Mouse (Mus musculus): ENCODE data around the gene Spdye4a. TPM values are rescaled to one million over a fixed set of nuclear protein-coding genes. Genes with fewer than 3 reads are reported as not detected.

Gene Spdye4a
- total and polyA plus RNA-seq, 3 experiments: not detected

GRCm38 (mm10) chr5:143255802-143256201 lies 29.1 kb upstream of the Spdye4a start:
- TF ChIP-seq GATA1 (IDR thresholded peaks at IDR 0.05; ENCODE audit: borderline replicate concordance, low read length) (no peak), POLR2AphosphoS5 (IDR thresholded peaks at IDR 0.05; ENCODE audit: insufficient replicate concordance, low read depth, low read length) (no peak), TAL1 (conservative IDR thresholded peaks at IDR 0.05; ENCODE audit: low read depth, low read length) (no peak), CTCF (IDR thresholded peaks at IDR 0.05; ENCODE audit: low read depth, low read length) (no peak), GATA2 (IDR thresholded peaks at IDR 0.05; ENCODE audit: borderline replicate concordance, low read depth, low read length) (no peak)
- peaks cover 3% of the 10 kb centered on the region; the same call in 1 of the 2 replicates for H3K4me1 ChIP-seq (ENCODE audit: insufficient read depth, low read depth, low read length)
- ATAC-seq (ENCODE audit: extremely low read depth, insufficient number of reproducible peaks, low FRiP score, poor library complexity, severe bottlenecking) (no peak), DNase-seq (ENCODE audit: low spot score) (no peak)
- H3K36me3 ChIP-seq (replicated peaks): peaks cover 98% of the 10 kb centered on the region
- H3K27me3 ChIP-seq (ENCODE audit: insufficient read depth, low read length): peaks cover 14% of the 10 kb centered on the region; the same call in 1 of the 2 replicates
- H3K4me3 ChIP-seq (ENCODE audit: low read depth, low read length): no peak overlapping the region
- peaks cover 49% of the 10 kb centered on the region for H3K9me3 ChIP-seq (replicated peaks)

- no peak for DNase-seq (ENCODE audit: low spot score)
- Histone ChIP-seq H3K36me3 (replicated peaks) (peaks cover 94% of the 10 kb centered on the region), H3K9me3 (replicated peaks) (peaks cover 49% of the 10 kb centered on the region), H3K27me3 (ENCODE audit: insufficient read depth, low read length) (peaks cover 14% of the 10 kb centered on the region; the same call in 1 of the 2 replicates), H3K4me3 (ENCODE audit: low read depth, low read length) (peak overlapping the region; percentile 52; the same call in 1 of the 2 replicates), H3K4me1 (ENCODE audit: insufficient read depth, low read depth, low read length) (peaks cover 3% of the 10 kb centered on the region; the same call in 1 of the 2 replicates)
- no peak for TF ChIP-seq GATA2 (IDR thresholded peaks at IDR 0.05; ENCODE audit: borderline replicate concordance, low read depth, low read length)
- no peak for TF ChIP-seq TAL1 (conservative IDR thresholded peaks at IDR 0.05; ENCODE audit: low read depth, low read length)
- TF ChIP-seq GATA1 (IDR thresholded peaks at IDR 0.05; ENCODE audit: borderline replicate concordance, low read length): no peak
- TF ChIP-seq POLR2AphosphoS5 (IDR thresholded peaks at IDR 0.05; ENCODE audit: insufficient replicate concordance, low read depth, low read length): no peak
- no peak for TF ChIP-seq CTCF (IDR thresholded peaks at IDR 0.05; ENCODE audit: low read depth, low read length)
- ATAC-seq (ENCODE audit: extremely low read depth, insufficient number of reproducible peaks, low FRiP score, poor library complexity, severe bottlenecking): no peak
Measured at GRCm38 (mm10) chr5:143255131-143255519, 28.4 kb upstream of the Spdye4a start.

GRCm38 (mm10) chr5:143254487-143255130 lies 27.9 kb upstream of the Spdye4a start:
- Histone ChIP-seq H3K9me3 (replicated peaks) (peaks cover 49% of the 10 kb centered on the region), H3K4me1 (ENCODE audit: insufficient read depth, low read depth, low read length) (peaks cover 3% of the 10 kb centered on the region; the same call in 1 of the 2 replicates), H3K4me3 (ENCODE audit: low read depth, low read length) (peak overlapping the region; percentile 52; the same call in 1 of the 2 replicates), H3K36me3 (replicated peaks) (peaks cover 93% of the 10 kb centered on the region), H3K27me3 (ENCODE audit: insufficient read depth, low read length) (peaks cover 14% of the 10 kb centered on the region; the same call in 1 of the 2 replicates)
- no peak for ATAC-seq (ENCODE audit: extremely low read depth, insufficient number of reproducible peaks, low FRiP score, poor library complexity, severe bottlenecking)
- no peak for TF ChIP-seq TAL1 (conservative IDR thresholded peaks at IDR 0.05; ENCODE audit: low read depth, low read length)
- TF ChIP-seq POLR2AphosphoS5 (IDR thresholded peaks at IDR 0.05; ENCODE audit: insufficient replicate concordance, low read depth, low read length): no peak
- TF ChIP-seq GATA1 (IDR thresholded peaks at IDR 0.05; ENCODE audit: borderline replicate concordance, low read length): no peak
- TF ChIP-seq GATA2 (IDR thresholded peaks at IDR 0.05; ENCODE audit: borderline replicate concordance, low read depth, low read length): no peak
- no peak for TF ChIP-seq CTCF (IDR thresholded peaks at IDR 0.05; ENCODE audit: low read depth, low read length)
- DNase-seq (ENCODE audit: low spot score): no peak

- peaks cover 93% of the 10 kb centered on the region for H3K36me3 ChIP-seq (replicated peaks)
- DNase-seq (ENCODE audit: low spot score): no peak
- peaks cover 14% of the 10 kb centered on the region; the same call in 1 of the 2 replicates for H3K27me3 ChIP-seq (ENCODE audit: insufficient read depth, low read length)
- peaks cover 2% of the 10 kb centered on the region; the same call in 1 of the 2 replicates for H3K4me1 ChIP-seq (ENCODE audit: insufficient read depth, low read depth, low read length)
- no peak for ATAC-seq (ENCODE audit: extremely low read depth, insufficient number of reproducible peaks, low FRiP score, poor library complexity, severe bottlenecking)
- TF ChIP-seq TAL1 (conservative IDR thresholded peaks at IDR 0.05; ENCODE audit: low read depth, low read length) (no peak), GATA2 (IDR thresholded peaks at IDR 0.05; ENCODE audit: borderline replicate concordance, low read depth, low read length) (no peak), CTCF (IDR thresholded peaks at IDR 0.05; ENCODE audit: low read depth, low read length) (no peak), GATA1 (IDR thresholded peaks at IDR 0.05; ENCODE audit: borderline replicate concordance, low read length) (no peak), POLR2AphosphoS5 (IDR thresholded peaks at IDR 0.05; ENCODE audit: insufficient replicate concordance, low read depth, low read length) (no peak)
- peaks cover 49% of the 10 kb centered on the region for H3K9me3 ChIP-seq (replicated peaks)
- H3K4me3 ChIP-seq (ENCODE audit: low read depth, low read length): peak overlapping the region; percentile 52; the same call in 1 of the 2 replicates
Measured at GRCm38 (mm10) chr5:143253881-143254486, 27.3 kb upstream of the Spdye4a start.

- peaks cover 49% of the 10 kb centered on the region for H3K9me3 ChIP-seq (replicated peaks)
- TF ChIP-seq TAL1 (conservative IDR thresholded peaks at IDR 0.05; ENCODE audit: low read depth, low read length) (no peak), POLR2AphosphoS5 (IDR thresholded peaks at IDR 0.05; ENCODE audit: insufficient replicate concordance, low read depth, low read length) (no peak), CTCF (IDR thresholded peaks at IDR 0.05; ENCODE audit: low read depth, low read length) (no peak), GATA1 (IDR thresholded peaks at IDR 0.05; ENCODE audit: borderline replicate concordance, low read length) (no peak), GATA2 (IDR thresholded peaks at IDR 0.05; ENCODE audit: borderline replicate concordance, low read depth, low read length) (no peak)
- ATAC-seq (ENCODE audit: extremely low read depth, insufficient number of reproducible peaks, low FRiP score, poor library complexity, severe bottlenecking) (no peak), DNase-seq (ENCODE audit: low spot score) (no peak)
- H3K36me3 ChIP-seq (replicated peaks): peaks cover 93% of the 10 kb centered on the region
- H3K4me3 ChIP-seq (ENCODE audit: low read depth, low read length): peak overlapping the region; percentile 52; the same call in 1 of the 2 replicates
- no peaks in the 10 kb centered on the region for H3K4me1 ChIP-seq (ENCODE audit: insufficient read depth, low read depth, low read length)
- peaks cover 14% of the 10 kb centered on the region; the same call in 1 of the 2 replicates for H3K27me3 ChIP-seq (ENCODE audit: insufficient read depth, low read length)
Measured at GRCm38 (mm10) chr5:143253186-143253880, 26.6 kb upstream of the Spdye4a start.

Measured in G1E (cell line).